Mouse (Mus musculus) adrenal gland, adult (tissue): ENCODE results near the gene Hyal1.
"Not testable (repeated sequence)": the region's sequence is repeated elsewhere in the genome, so short reads cannot be mapped to it uniquely, and the experiment has no call there.

Experiments
- DNase-seq, 2 experiments: peaks; one replicate each; pipeline ENCODE4 v3.0.0; 2022 to 2023; ENCODE audit warnings: low spot score in 1 of 2; ENCODE audit not compliant: inconsistent age in 2 of 2

The Hyal1 gene

GRCm38 (mm10) chr9:107570016-107570415 is 6.7 kb upstream of the Hyal1 start:
- DNase-seq: no peak

GRCm38 (mm10) chr9:107570845-107571244 is 5.9 kb upstream of the Hyal1 start:
- no peak for DNase-seq

- peak in 1 of 2 experiments; percentile 27 for DNase-seq
These were observed 5.0 kb upstream of the Hyal1 start for GRCm38 (mm10) chr9:107571534-107572326.

GRCm38 (mm10) chr9:107572327-107572662 is 4.4 kb upstream of the Hyal1 start:
- no peak for DNase-seq

GRCm38 (mm10) chr9:107573774-107574173 is 3.0 kb upstream of the Hyal1 start:
- not testable (repeated sequence) for DNase-seq

- DNase-seq: no peak
These were observed 959 bp upstream of the Hyal1 start for GRCm38 (mm10) chr9:107575579-107576356.

GRCm38 (mm10) chr9:107577871-107578270 is 1.1 kb downstream of the Hyal1 start:
- peak in 1 of 2 experiments; percentile 62 for DNase-seq

GRCm38 (mm10) chr9:107578587-107578986 is 1.9 kb downstream of the Hyal1 start, which contains the start of gene Naa80:
Gene Naa80, plus strand, starts transcription at chr9:107578887.
- DNase-seq: no peak

GRCm38 (mm10) chr9:107579023-107579900 is 2.5 kb downstream of the Hyal1 start:
- peak; percentile 54 to 78 for DNase-seq

GRCm38 (mm10) chr9:107580501-107581317 is 4.0 kb downstream of the Hyal1 start, which contains the start of gene Hyal3:
Gene Hyal3, plus strand, starts transcription at chr9:107580818.
- DNase-seq: peak; percentile 94 to 97

- no peak for DNase-seq
These were observed 4.9 kb downstream of the Hyal1 start for GRCm38 (mm10) chr9:107581584-107581983.

GRCm38 (mm10) chr9:107582509-107583062 is 5.9 kb downstream of the Hyal1 start:
- peak in 1 of 2 experiments; percentile 69 for DNase-seq

GRCm38 (mm10) chr9:107583174-107583573 is 6.4 kb downstream of the Hyal1 start:
- peak in 1 of 2 experiments; percentile 54 for DNase-seq

- DNase-seq: no peak
These were observed 9.8 kb downstream of the Hyal1 start for GRCm38 (mm10) chr9:107586504-107586903.

- peak; percentile 97 to 98 for DNase-seq
These were observed 10.5 kb downstream of the Hyal1 start, which contains the start of gene Ifrd2 for GRCm38 (mm10) chr9:107586974-107587832. Gene Ifrd2, plus strand, starts transcription at chr9:107587642.

GRCm38 (mm10) chr9:107587833-107588639 is 11.3 kb downstream of the Hyal1 start:
- DNase-seq: no peak

- DNase-seq: peak in 1 of 2 experiments; percentile 56
These were observed 13.5 kb downstream of the Hyal1 start for GRCm38 (mm10) chr9:107590058-107590772.

- no peak for DNase-seq
These were observed 14.0 kb downstream of the Hyal1 start for GRCm38 (mm10) chr9:107590773-107591060.
